Mouse (Mus musculus) urinary bladder, postnatal 10 days (tissue): ENCODE results near the gene Plxna4.

Source experiments
- DNase-seq: peaks from one replicate; pipeline ENCODE4 v3.0.0; 2022; ENCODE audit warnings: low spot score

Plxna4 gene

GRCm38 (mm10) chr6:32167725-32168124, 420.3 kb downstream of the Plxna4 start:
- DNase-seq = no peak

GRCm38 (mm10) chr6:32160370-32160769, 427.6 kb downstream of the Plxna4 start:
- no peak for DNase-seq

GRCm38 (mm10) chr6:32159931-32160330, 428.1 kb downstream of the Plxna4 start:
- no peak for DNase-seq

- no peak for DNase-seq
Measured at GRCm38 (mm10) chr6:32158347-32158746, 429.6 kb downstream of the Plxna4 start.

- DNase-seq = no peak
Measured at GRCm38 (mm10) chr6:32153170-32153569, 434.8 kb downstream of the Plxna4 start.

GRCm38 (mm10) chr6:32150836-32151235, 437.2 kb downstream of the Plxna4 start:
- no peak for DNase-seq

GRCm38 (mm10) chr6:32144771-32145170, 443.2 kb downstream of the Plxna4 start:
- DNase-seq = no peak

- DNase-seq = no peak
Measured at GRCm38 (mm10) chr6:32139537-32139936, 448.5 kb downstream of the Plxna4 start.

- DNase-seq = no peak
Measured at GRCm38 (mm10) chr6:32126914-32127313, 461.1 kb downstream of the Plxna4 start.

GRCm38 (mm10) chr6:32122584-32123265, 465.3 kb downstream of the Plxna4 start:
- no peak for DNase-seq

GRCm38 (mm10) chr6:32120931-32121330, 467.1 kb downstream of the Plxna4 start:
- no peak for DNase-seq

GRCm38 (mm10) chr6:32109207-32109606, 478.8 kb downstream of the Plxna4 start:
- DNase-seq = no peak

GRCm38 (mm10) chr6:32105547-32106275, 482.3 kb downstream of the Plxna4 start:
- DNase-seq = no peak
